Mouse (Mus musculus) liver, embryonic 16.5 days (tissue): ENCODE measurements at regions not wholly inside any gene's neighbourhood (a gene's known extent, or its start where the extent isn't known, plus 50 kb on each side); places are given as distances from the start of the nearest gene placed in this dataset.

ENCODE experiments used
- ATAC-seq: fragments of 200-750 bp; cut with Nextera tagmentation; 2 replicates; pipeline ENCODE4 v1.8.0; 2017; ENCODE audit warnings: low read depth, mild to moderate bottlenecking, moderate number of reproducible peaks, moderate library complexity
- H3K27ac ChIP-seq: fragments of 300-500 bp; sonication (generic); 2 replicates; pipeline ENCODE4 v1.5.1; 2014; ENCODE audit warnings: mild to moderate bottlenecking, low read length
- H3K27me3 ChIP-seq: fragments of 300-500 bp; sonication (generic); 2 replicates; pipeline ENCODE4 v1.6.1; 2014; ENCODE audit warnings: low read depth, low read length, mixed read lengths; ENCODE audit not compliant: control insufficient read depth, insufficient read depth
- H3K36me3 ChIP-seq: fragments of 300-500 bp; sonication (generic); 2 replicates; pipeline ENCODE4 v1.6.1; 2014; ENCODE audit warnings: mild to moderate bottlenecking; ENCODE audit not compliant: control insufficient read depth, insufficient read depth
- H3K4me1 ChIP-seq: fragments of 300-500 bp; sonication (generic); 2 replicates; pipeline ENCODE4 v1.6.1; 2014; ENCODE audit warnings: low read depth, low read length, mixed read lengths; ENCODE audit not compliant: control insufficient read depth
- H3K4me2 ChIP-seq: fragments of 300-500 bp; sonication (generic); 2 replicates; pipeline ENCODE4 v1.6.1; 2014; ENCODE audit warnings: low read depth, low read length, mixed read lengths
- H3K4me3 ChIP-seq: fragments of 300-500 bp; sonication (generic); 2 replicates; pipeline ENCODE4 v1.5.1; 2014; ENCODE audit warnings: low read depth, mild to moderate bottlenecking, low read length
- H3K9ac ChIP-seq: fragments of 300-500 bp; sonication (generic); 2 replicates; pipeline ENCODE4 v1.6.1; 2014; ENCODE audit warnings: low read depth, low read length
- H3K9me3 ChIP-seq: fragments of 300-500 bp; sonication (generic); replicated peaks from 2 replicates; pipeline ENCODE4 v1.6.1; 2016; ENCODE audit warnings: low read length; ENCODE audit not compliant: control insufficient read depth
- WGBS: fragments of 180-500 bp; shearing (Covaris S2); extraction: QIAGEN DNeasy Blood & Tissue Kit; methylation state at CpG from one replicate; pipeline ENCODE4 v1.1.7; 2014; ENCODE audit not compliant: insufficient replicate concordance; 5-methylcytosine and 5-hydroxymethylcytosine counted together

GRCm38 (mm10) chr4:53351104-53351607, 89.1 kb upstream of the Slc44a1 start:
- WGBS, result 59% methylated on average over 4 of the region's 4 CpGs
- Histone ChIP-seq H3K9ac (no peak overlapping the region), H3K4me2 (no peak overlapping the region), H3K4me3 (no peak overlapping the region), H3K9me3 (no peaks in the 10 kb centered on the region), H3K27me3 (no peaks in the 10 kb centered on the region), H3K4me1 (no peaks in the 10 kb centered on the region), H3K27ac (no peak overlapping the region), H3K36me3 (no peaks in the 10 kb centered on the region)
- ATAC-seq, result no peak

- no peaks in the 10 kb centered on the region for H3K36me3 ChIP-seq
- no peak overlapping the region for H3K4me2 ChIP-seq
- no peaks in the 10 kb centered on the region for H3K27me3 ChIP-seq
- no peak overlapping the region for H3K4me3 ChIP-seq
- no peaks in the 10 kb centered on the region; the same call in 1 of the 2 replicates for H3K9me3 ChIP-seq
- no peak overlapping the region for H3K9ac ChIP-seq
- 67% methylated on average over 4 of the region's 4 CpGs for WGBS
- ATAC-seq, result no peak
- H3K4me1 ChIP-seq, result no peaks in the 10 kb centered on the region
- H3K27ac ChIP-seq, result no peak overlapping the region
Observed at GRCm38 (mm10) chr4:53345346-53345745, 94.9 kb upstream of the Slc44a1 start.

DNA sequence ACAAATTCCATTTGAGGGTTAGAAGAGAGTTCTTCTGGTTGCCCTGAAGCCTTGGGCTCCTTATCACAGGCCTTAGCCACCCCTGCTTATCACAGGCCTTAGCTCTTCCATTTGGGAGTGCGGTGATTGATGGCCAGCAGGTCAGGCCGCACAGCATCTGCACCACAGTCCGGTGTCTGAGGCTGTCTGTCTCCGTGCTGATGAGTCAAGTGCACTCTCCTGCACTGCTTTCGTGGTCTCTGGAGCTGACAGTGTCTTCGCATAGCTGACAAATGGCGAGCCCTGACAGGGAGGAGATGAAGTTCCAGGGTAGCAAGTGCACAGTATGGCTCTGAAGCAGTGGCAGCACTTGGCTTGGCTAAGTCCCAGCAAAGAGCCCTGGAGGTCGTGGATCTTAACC, 95.7 kb upstream of the Slc44a1 start:
- no peaks in the 10 kb centered on the region for H3K36me3 ChIP-seq

DNA sequence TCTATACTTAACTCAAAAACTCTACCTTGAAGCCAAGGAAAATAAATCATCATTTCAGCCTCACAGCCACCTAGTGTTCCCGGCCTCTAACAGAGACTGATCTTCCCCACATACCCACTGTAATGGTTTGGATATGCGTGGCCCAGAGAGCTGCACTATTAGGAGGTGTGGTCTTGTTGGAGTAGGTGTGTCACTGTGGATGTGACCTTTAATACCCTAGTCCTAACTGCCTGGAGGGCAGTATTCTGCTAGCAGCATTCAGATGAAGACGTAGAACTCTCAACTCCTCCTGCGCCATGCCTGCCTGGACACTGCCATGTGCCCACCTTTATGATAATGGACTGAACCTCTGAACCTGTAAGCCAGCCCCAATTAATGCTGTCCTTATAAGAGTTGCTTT, 99.0 kb upstream of the Slc44a1 start:
- H3K9ac ChIP-seq, result no peak overlapping the region
- H3K4me1 ChIP-seq, result no peaks in the 10 kb centered on the region
- no peak overlapping the region for H3K27ac ChIP-seq
- 79% methylated on average over 4 of the region's 4 CpGs for WGBS
- H3K27me3 ChIP-seq, result no peaks in the 10 kb centered on the region
- H3K4me2 ChIP-seq, result no peak overlapping the region
- no peak overlapping the region for H3K4me3 ChIP-seq
- no peak for ATAC-seq
- no peaks in the 10 kb centered on the region; the same call in 1 of the 2 replicates for H3K9me3 ChIP-seq
- H3K36me3 ChIP-seq, result no peaks in the 10 kb centered on the region

More for the DNA sequence above, 95.7 kb upstream of the Slc44a1 start:
- H3K27me3 ChIP-seq, result no peaks in the 10 kb centered on the region
- H3K4me2 ChIP-seq, result no peak overlapping the region
- H3K4me3 ChIP-seq, result no peak overlapping the region
- WGBS, result 52% methylated on average over 8 of the region's 8 CpGs
- no peak overlapping the region for H3K27ac ChIP-seq
- no peaks in the 10 kb centered on the region; the same call in 1 of the 2 replicates for H3K9me3 ChIP-seq
- no peaks in the 10 kb centered on the region for H3K4me1 ChIP-seq
- no peak overlapping the region for H3K9ac ChIP-seq
- no peak for ATAC-seq

DNA sequence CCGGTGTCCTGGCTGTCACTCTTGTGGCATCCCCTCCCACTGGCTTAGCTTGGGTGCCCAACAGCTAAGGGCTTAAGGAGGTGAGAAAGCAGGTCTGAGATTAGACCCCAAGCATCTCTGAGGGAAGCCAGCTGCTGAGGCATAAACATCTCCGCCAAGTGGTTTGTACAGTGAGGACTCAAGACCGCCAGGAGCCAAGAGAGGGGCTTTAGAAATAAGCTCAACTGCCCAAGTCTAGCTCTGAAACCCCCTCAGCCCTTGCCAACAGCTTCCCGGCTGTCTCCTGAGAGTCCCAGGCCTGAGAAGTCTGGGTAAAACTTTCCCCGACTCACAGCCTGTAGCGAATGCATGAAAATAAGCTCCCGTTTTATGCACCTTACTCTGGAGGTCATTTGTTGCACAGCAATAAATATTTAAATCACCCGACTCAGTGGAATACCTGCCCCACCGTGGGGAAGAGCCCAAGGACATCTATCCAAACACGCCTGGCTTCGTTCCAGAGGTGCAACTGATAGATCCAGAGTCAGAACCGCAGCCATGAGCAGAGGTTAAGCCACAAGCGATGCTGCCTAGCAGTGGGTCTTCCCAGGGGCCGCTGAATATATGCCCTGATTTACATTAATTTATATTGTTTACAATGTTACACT, 100.1 kb upstream of the Slc44a1 start:
- no peaks in the 10 kb centered on the region for H3K27me3 ChIP-seq
- no peaks in the 10 kb centered on the region for H3K36me3 ChIP-seq
- no peak overlapping the region for H3K27ac ChIP-seq
- no peaks in the 10 kb centered on the region for H3K4me1 ChIP-seq
- H3K4me3 ChIP-seq, result no peak overlapping the region
- H3K9ac ChIP-seq, result no peak overlapping the region
- no peaks in the 10 kb centered on the region; the same call in 1 of the 2 replicates for H3K9me3 ChIP-seq
- 78% methylated on average over 13 of the region's 14 CpGs for WGBS
- H3K4me2 ChIP-seq, result no peak overlapping the region
- no peak for ATAC-seq

GRCm38 (mm10) chr4:53339125-53340020, 100.8 kb upstream of the Slc44a1 start:
- H3K27me3 ChIP-seq, result no peaks in the 10 kb centered on the region

GRCm38 (mm10) chr4:53338479-53338878, 101.7 kb upstream of the Slc44a1 start:
- 63% methylated on average over 4 of the region's 4 CpGs for WGBS
- no peak for ATAC-seq

More at GRCm38 (mm10) chr4:53339125-53340020, 100.8 kb upstream of the Slc44a1 start:
- Histone ChIP-seq H3K9me3 (no peaks in the 10 kb centered on the region; the same call in 1 of the 2 replicates), H3K36me3 (no peaks in the 10 kb centered on the region), H3K4me3 (no peak overlapping the region), H3K9ac (no peak overlapping the region), H3K4me1 (no peaks in the 10 kb centered on the region), H3K4me2 (no peak overlapping the region), H3K27ac (no peak overlapping the region)
- WGBS, result 51% methylated on average over 12 of the region's 12 CpGs
- ATAC-seq, result no peak

DNA sequence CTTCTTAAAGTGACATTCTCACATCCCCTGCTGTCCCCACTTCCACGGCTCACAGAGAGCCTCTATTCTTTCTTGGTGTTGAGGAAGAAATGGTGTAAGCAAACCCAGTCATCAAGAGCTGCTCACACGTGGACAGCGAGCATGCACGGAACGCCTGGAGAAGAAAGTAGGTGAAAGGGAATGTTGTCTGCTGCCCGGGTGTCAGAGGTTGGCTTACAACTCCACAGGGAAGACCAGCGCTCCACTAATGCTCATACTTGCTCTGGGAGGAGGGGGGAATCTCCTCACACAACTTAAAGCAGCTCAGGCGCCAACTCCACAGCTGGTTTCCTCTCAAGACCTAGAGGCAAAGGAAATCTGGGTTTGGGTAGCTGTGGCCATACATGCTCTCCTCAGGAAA, 102.4 kb upstream of the Slc44a1 start:
- Histone ChIP-seq H3K9ac (no peak overlapping the region), H3K36me3 (no peaks in the 10 kb centered on the region), H3K4me2 (no peak overlapping the region), H3K27ac (no peak overlapping the region), H3K9me3 (no peaks in the 10 kb centered on the region; the same call in 1 of the 2 replicates), H3K27me3 (no peaks in the 10 kb centered on the region), H3K4me3 (no peak overlapping the region), H3K4me1 (no peaks in the 10 kb centered on the region)
- ATAC-seq, result peak; percentile 76
- WGBS, result 46% methylated on average over 8 of the region's 8 CpGs

More at GRCm38 (mm10) chr4:53338479-53338878, 101.7 kb upstream of the Slc44a1 start:
- Histone ChIP-seq H3K27me3 (no peaks in the 10 kb centered on the region), H3K36me3 (no peaks in the 10 kb centered on the region), H3K4me3 (no peak overlapping the region), H3K4me1 (no peaks in the 10 kb centered on the region), H3K9me3 (no peaks in the 10 kb centered on the region; the same call in 1 of the 2 replicates), H3K4me2 (no peak overlapping the region), H3K27ac (no peak overlapping the region), H3K9ac (no peak overlapping the region)
